Mouse (Mus musculus): ENCODE results near the gene C4b. TPM values are rescaled to one million over a fixed set of nuclear protein-coding genes. Genes with fewer than 3 reads are reported as not detected.

Gene C4b
- polyA plus RNA-seq (2014; fragmentation: Illumina TruSeq; extraction: RNeasy Lipid Tissue Mini Kit (QIAGEN cat#74804); ENCODE audit: low read depth, low replicate concordance): 9.4 TPM

DNA sequence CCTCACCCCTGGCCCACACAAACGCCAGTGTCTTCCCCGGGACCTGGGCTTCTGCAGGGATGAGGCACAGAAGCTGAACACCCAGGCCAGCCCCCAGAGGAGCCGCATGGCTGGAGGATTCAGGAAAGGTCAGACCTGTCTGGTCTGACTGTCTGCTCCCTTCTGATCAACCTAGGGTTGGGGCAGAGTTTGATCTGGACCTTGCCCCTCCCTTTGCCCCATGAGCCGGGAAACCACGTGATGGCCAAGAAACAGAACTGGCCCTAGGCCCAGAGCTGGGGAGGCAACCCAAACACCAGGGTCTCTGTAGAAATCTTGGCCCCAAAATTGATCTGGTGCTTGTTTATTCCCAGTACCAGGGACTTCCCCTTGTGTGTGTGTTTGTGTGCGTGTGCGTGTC is at the start of gene C4b:
Gene C4b, minus strand, starts transcription at position 164 of the 400 bp plus-strand sequence.

Other genes with a start within 250 kb of the C4b start
- gene Btnl6, start 226.5 kb downstream of the C4b start, polyA plus RNA-seq (2014; fragmentation: Illumina TruSeq; extraction: RNeasy Lipid Tissue Mini Kit (QIAGEN cat#74804); ENCODE audit: low read depth, low replicate concordance): not detected
- 1.3 TPM for gene Notch4, start 179.6 kb downstream of the C4b start, polyA plus RNA-seq (2014; fragmentation: Illumina TruSeq; extraction: RNeasy Lipid Tissue Mini Kit (QIAGEN cat#74804); ENCODE audit: low read depth, low replicate concordance)
- gene Gpsm3, start 154.1 kb downstream of the C4b start, polyA plus RNA-seq (2014; fragmentation: Illumina TruSeq; extraction: RNeasy Lipid Tissue Mini Kit (QIAGEN cat#74804); ENCODE audit: low read depth, low replicate concordance): not detected
- gene Pbx2, start 152.6 kb downstream of the C4b start, polyA plus RNA-seq (2014; fragmentation: Illumina TruSeq; extraction: RNeasy Lipid Tissue Mini Kit (QIAGEN cat#74804); ENCODE audit: low read depth, low replicate concordance): 14.3 TPM
- gene Ager, start 146.0 kb downstream of the C4b start, polyA plus RNA-seq (2014; fragmentation: Illumina TruSeq; extraction: RNeasy Lipid Tissue Mini Kit (QIAGEN cat#74804); ENCODE audit: low read depth, low replicate concordance): not detected
- gene Rnf5, start 140.2 kb downstream of the C4b start, polyA plus RNA-seq (2014; fragmentation: Illumina TruSeq; extraction: RNeasy Lipid Tissue Mini Kit (QIAGEN cat#74804); ENCODE audit: low read depth, low replicate concordance): 60.1 TPM
- 3.4 TPM for gene Agpat1, start 139.6 kb downstream of the C4b start, polyA plus RNA-seq (2014; fragmentation: Illumina TruSeq; extraction: RNeasy Lipid Tissue Mini Kit (QIAGEN cat#74804); ENCODE audit: low read depth, low replicate concordance)
- not detected for gene Egfl8, start 127.9 kb downstream of the C4b start, polyA plus RNA-seq (2014; fragmentation: Illumina TruSeq; extraction: RNeasy Lipid Tissue Mini Kit (QIAGEN cat#74804); ENCODE audit: low read depth, low replicate concordance)
- 5.6 TPM for gene Ppt2, start 115.4 kb downstream of the C4b start, polyA plus RNA-seq (2014; fragmentation: Illumina TruSeq; extraction: RNeasy Lipid Tissue Mini Kit (QIAGEN cat#74804); ENCODE audit: low read depth, low replicate concordance)
- 3.4 TPM for gene Prrt1, start 114.3 kb downstream of the C4b start, polyA plus RNA-seq (2014; fragmentation: Illumina TruSeq; extraction: RNeasy Lipid Tissue Mini Kit (QIAGEN cat#74804); ENCODE audit: low read depth, low replicate concordance)
- gene Fkbpl, start 99.1 kb downstream of the C4b start, polyA plus RNA-seq (2014; fragmentation: Illumina TruSeq; extraction: RNeasy Lipid Tissue Mini Kit (QIAGEN cat#74804); ENCODE audit: low read depth, low replicate concordance): 4.7 TPM
- gene Atf6b, start 96.7 kb downstream of the C4b start, polyA plus RNA-seq (2014; fragmentation: Illumina TruSeq; extraction: RNeasy Lipid Tissue Mini Kit (QIAGEN cat#74804); ENCODE audit: low read depth, low replicate concordance): 2.6 TPM
- 0.17 TPM for gene Tnxb, start 73.3 kb downstream of the C4b start, polyA plus RNA-seq (2014; fragmentation: Illumina TruSeq; extraction: RNeasy Lipid Tissue Mini Kit (QIAGEN cat#74804); ENCODE audit: low read depth, low replicate concordance)
- 560 TPM for gene Cyp21a1, start 60.7 kb upstream of the C4b start, polyA plus RNA-seq (2014; fragmentation: Illumina TruSeq; extraction: RNeasy Lipid Tissue Mini Kit (QIAGEN cat#74804); ENCODE audit: low read depth, low replicate concordance)
- 11.5 TPM for gene Stk19, start 93.1 kb upstream of the C4b start, polyA plus RNA-seq (2014; fragmentation: Illumina TruSeq; extraction: RNeasy Lipid Tissue Mini Kit (QIAGEN cat#74804); ENCODE audit: low read depth, low replicate concordance)
- gene Dxo, start 93.1 kb upstream of the C4b start, polyA plus RNA-seq (2014; fragmentation: Illumina TruSeq; extraction: RNeasy Lipid Tissue Mini Kit (QIAGEN cat#74804); ENCODE audit: low read depth, low replicate concordance): 3.9 TPM
- gene Skiv2l, start 106.3 kb upstream of the C4b start, polyA plus RNA-seq (2014; fragmentation: Illumina TruSeq; extraction: RNeasy Lipid Tissue Mini Kit (QIAGEN cat#74804); ENCODE audit: low read depth, low replicate concordance): 3.8 TPM
- gene Nelfe, start 106.5 kb upstream of the C4b start, polyA plus RNA-seq (2014; fragmentation: Illumina TruSeq; extraction: RNeasy Lipid Tissue Mini Kit (QIAGEN cat#74804); ENCODE audit: low read depth, low replicate concordance): 2.9 TPM
- 1.3 TPM for gene Cfb, start 118.6 kb upstream of the C4b start, polyA plus RNA-seq (2014; fragmentation: Illumina TruSeq; extraction: RNeasy Lipid Tissue Mini Kit (QIAGEN cat#74804); ENCODE audit: low read depth, low replicate concordance)
- 2.7 TPM for gene Zbtb12, start 135.6 kb upstream of the C4b start, polyA plus RNA-seq (2014; fragmentation: Illumina TruSeq; extraction: RNeasy Lipid Tissue Mini Kit (QIAGEN cat#74804); ENCODE audit: low read depth, low replicate concordance)
- 1.3 TPM for gene Gm20547, start 138.2 kb upstream of the C4b start, polyA plus RNA-seq (2014; fragmentation: Illumina TruSeq; extraction: RNeasy Lipid Tissue Mini Kit (QIAGEN cat#74804); ENCODE audit: low read depth, low replicate concordance)
- gene C2, start 154.4 kb upstream of the C4b start, polyA plus RNA-seq (2014; fragmentation: Illumina TruSeq; extraction: RNeasy Lipid Tissue Mini Kit (QIAGEN cat#74804); ENCODE audit: low read depth, low replicate concordance): 20.2 TPM
- 10.5 TPM for gene Ehmt2, start 154.6 kb upstream of the C4b start, polyA plus RNA-seq (2014; fragmentation: Illumina TruSeq; extraction: RNeasy Lipid Tissue Mini Kit (QIAGEN cat#74804); ENCODE audit: low read depth, low replicate concordance)
- not detected for gene Slc44a4, start 170.6 kb upstream of the C4b start, polyA plus RNA-seq (2014; fragmentation: Illumina TruSeq; extraction: RNeasy Lipid Tissue Mini Kit (QIAGEN cat#74804); ENCODE audit: low read depth, low replicate concordance)
- gene Neu1, start 187.4 kb upstream of the C4b start, polyA plus RNA-seq (2014; fragmentation: Illumina TruSeq; extraction: RNeasy Lipid Tissue Mini Kit (QIAGEN cat#74804); ENCODE audit: low read depth, low replicate concordance): 3.5 TPM
- 46.5 TPM for gene Hspa1b, start 215.4 kb upstream of the C4b start, polyA plus RNA-seq (2014; fragmentation: Illumina TruSeq; extraction: RNeasy Lipid Tissue Mini Kit (QIAGEN cat#74804); ENCODE audit: low read depth, low replicate concordance)
- not detected for gene Gm20481, start 226.0 kb upstream of the C4b start, polyA plus RNA-seq (2014; fragmentation: Illumina TruSeq; extraction: RNeasy Lipid Tissue Mini Kit (QIAGEN cat#74804); ENCODE audit: low read depth, low replicate concordance)
- 23.9 TPM for gene Hspa1a, start 228.3 kb upstream of the C4b start, polyA plus RNA-seq (2014; fragmentation: Illumina TruSeq; extraction: RNeasy Lipid Tissue Mini Kit (QIAGEN cat#74804); ENCODE audit: low read depth, low replicate concordance)
- gene Hspa1l, start 228.8 kb upstream of the C4b start, polyA plus RNA-seq (2014; fragmentation: Illumina TruSeq; extraction: RNeasy Lipid Tissue Mini Kit (QIAGEN cat#74804); ENCODE audit: low read depth, low replicate concordance): not detected
- gene Lsm2, start 238.0 kb upstream of the C4b start, polyA plus RNA-seq (2014; fragmentation: Illumina TruSeq; extraction: RNeasy Lipid Tissue Mini Kit (QIAGEN cat#74804); ENCODE audit: low read depth, low replicate concordance): 9.4 TPM

Data from adrenal gland, adult 10 weeks (tissue).